Mouse (Mus musculus) adipocyte (in vitro differentiated cells): ENCODE data around the gene Rangap1.
"Not testable (repeated sequence)": the region's sequence is repeated elsewhere in the genome, so short reads cannot be mapped to it uniquely, and the experiment has no call there.

Experiments
- DNase-seq: peaks from one replicate; pipeline ENCODE4 v3.0.0-alpha.2; 2016; ENCODE audit warnings: low spot score

Rangap1 gene

DNA sequence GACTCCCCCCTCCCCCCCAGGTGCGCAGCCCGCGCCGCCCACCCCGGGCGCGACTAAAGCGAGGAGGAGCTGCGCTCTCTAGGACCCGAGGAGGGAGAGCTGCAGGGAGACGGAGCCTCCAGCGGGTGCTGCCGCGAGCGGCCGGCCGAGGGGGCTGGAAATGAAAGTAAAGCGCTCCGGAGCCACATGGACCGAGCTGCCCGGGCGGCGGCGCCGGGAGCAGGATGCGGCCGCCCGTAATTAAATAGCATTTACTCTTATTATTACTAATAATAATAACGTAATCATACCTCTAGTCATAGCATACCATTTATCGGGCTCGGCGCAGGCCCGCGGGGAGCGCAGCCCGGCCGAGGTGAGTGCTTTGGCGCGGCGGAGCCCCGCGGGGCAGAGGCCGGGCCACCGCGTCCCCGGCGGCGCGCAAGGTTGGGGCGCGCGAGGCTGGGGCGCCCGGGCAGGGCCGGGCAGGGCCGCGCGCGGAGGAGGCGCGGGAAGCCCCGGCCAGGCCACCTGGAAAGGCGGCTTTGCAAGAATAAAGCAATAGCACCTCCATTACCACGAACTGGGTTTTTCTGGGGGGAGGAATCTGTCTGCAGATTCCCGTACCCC, at the start of gene Rangap1, which contains the start of gene Zc3h7b:
Rangap1 (minus strand) TSS at position 539 of the 609 bp plus-strand sequence.
Zc3h7b (plus strand) TSS at position 66 of the 609 bp plus-strand sequence.
- DNase-seq = peak; percentile 70

DNA sequence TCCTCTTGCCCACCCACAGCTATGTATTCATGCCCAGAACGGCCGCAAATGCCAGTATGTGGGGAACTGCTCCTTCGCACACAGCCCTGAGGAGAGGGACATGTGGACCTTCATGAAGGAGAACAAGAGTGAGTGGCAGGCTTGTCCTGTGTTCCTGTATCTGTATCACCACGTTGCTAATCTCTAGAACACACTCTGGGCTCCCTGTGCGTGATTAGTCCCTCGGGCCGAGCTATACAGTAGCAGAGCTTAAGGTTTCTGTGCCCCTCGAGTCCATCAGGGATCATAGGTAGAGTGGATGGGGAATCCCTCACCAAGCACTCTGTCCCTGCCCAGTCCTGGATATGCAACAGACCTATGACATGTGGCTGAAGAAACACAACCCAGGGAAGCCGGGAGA, 47.1 kb upstream of the Rangap1 start:
- DNase-seq = no peak

DNA sequence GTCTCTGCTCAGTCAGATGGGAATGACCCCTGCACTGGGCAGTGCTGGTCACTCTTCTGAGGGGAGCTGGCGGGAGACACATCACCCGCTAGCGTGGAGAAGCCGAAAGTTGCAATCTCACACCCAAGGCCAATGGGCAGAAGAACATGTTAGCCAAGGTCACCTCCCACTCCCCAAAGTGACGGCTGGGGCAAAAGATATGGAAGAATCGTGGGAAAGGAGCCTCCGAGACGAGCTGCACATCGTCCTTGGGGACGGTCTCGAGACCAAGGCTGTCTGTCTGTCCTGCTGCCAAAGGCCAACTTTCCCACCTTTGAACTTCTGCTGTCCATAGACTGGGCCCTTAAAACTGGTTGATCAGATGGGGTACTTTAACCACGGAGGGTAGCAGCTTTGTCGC, 42.2 kb upstream of the Rangap1 start:
- no peak for DNase-seq

DNA sequence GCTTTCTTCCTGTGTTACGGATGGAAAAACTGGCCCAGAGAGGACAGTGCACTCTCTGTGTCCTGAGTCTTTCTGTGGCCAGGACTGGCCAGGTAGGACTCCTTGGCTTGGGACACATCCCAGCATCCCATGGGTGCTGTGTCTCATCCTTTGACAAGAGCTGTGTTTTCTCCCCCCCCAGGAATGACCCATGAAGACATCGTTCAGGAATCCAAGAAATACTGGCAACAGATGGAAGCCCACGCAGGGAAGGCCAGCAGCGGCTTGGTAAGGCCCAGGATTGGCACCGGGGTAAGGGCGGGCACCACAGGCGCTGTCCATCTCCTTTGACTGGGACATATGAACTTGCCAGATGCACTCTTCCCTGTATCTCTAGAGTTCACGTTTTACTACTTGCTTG, 40.4 kb upstream of the Rangap1 start:
- no peak for DNase-seq

DNA sequence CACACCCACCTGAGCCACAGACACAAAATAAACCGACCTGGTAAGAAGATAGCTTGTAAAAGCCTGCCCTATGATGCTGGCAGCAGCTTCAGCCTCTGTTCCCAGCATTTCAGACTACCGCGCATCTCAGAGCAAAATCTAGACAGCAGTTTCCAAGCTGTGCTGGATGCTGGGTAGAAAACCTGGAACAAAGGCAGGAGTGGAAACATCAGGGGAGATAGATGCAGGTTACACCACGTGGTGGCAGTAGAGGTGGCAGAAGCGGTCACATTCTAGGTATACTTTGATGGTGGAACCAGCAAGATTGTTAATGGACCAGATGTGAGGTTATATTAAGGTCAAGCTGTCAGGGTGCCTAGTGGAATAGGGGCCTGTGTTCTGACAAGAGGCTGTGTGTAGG, 39.4 kb upstream of the Rangap1 start:
- DNase-seq = no peak

DNA sequence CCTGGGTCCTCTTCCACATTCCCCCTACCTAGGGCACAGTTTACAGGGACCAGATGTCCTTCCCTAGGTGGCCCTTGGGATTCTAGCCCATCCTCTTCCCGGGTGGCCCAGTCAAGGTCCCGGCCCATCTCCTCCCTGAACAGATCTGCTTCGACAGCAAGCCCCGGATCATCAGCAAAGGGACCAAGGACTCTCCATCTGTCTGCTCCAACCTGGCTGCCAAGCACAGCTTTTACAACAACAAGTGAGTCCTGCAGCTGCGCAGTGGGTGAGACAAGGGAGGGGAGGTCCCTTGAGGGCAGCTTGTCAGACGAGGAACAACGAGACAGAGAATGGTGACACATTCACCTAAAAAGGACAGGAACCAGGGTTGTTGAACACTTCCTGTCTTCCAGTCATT, 36.5 kb upstream of the Rangap1 start:
- DNase-seq = no peak

DNA sequence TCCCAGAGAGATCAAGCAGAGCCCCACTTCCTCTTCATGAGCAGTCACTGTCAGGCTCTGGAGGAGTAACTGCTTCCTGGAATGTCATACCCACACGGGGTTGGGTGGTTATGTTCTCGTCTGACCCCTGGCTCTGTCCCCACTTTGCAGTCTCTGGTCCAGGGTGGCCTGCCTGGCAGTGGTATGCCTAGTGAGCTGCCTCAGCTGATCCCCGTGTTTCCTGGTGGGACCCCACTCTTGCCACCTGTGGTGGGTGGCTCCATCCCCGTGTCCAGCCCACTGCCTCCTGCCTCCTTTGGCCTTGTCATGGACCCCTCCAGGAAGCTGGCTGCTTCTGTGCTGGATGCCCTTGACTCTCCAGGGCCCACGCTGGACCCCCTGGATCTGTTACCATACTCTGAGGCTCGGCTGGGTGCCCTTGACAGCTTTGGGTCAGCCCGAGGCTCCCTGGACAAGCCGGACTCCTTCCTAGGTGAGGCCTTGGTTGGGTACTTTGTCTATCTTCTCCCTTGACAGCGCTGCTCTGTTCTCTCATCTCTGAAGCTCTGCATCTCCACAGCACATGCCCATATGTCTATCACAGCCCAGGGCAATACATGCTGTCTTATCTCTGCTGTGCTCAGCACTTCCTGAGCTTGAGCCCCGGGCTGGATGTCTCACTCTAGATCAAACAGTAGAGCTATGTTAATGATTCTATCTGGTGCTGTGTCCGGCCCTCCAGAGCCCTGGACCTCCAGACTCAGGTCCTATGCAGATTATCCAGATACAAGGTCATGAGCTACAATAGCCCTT, 31.5 kb upstream of the Rangap1 start:
- DNase-seq = no peak

DNA sequence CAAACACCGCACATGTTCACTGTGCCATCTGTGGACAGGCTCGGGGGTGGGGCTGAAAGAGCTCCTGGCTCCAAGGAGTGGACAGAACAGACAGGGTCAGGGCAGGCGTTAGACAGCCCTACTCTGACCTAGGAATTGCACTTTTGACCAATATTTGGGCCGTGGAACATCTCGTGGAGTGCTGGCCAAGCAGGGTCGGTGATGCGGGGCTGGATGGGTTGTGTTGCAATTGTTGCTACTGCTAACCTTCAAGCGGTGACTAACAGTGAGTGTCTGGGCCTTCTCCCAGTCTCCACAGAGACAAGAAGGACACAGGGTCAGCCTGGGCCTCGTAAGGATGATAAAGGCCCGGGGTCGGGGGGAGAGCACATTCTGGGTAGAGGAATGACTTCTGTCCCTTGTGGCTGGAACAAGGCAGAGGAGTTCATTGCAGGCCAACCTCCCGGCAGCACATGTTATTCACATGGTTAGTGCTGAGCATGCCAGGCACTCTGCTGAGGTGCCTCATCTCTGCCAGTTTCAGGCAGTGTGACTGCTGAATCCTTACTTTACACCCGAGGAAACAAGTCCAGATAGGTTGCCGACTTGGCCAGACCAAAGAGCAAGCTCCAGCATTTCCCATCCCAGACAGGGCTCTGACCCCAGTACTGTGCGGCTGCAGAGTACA, 29.3 kb upstream of the Rangap1 start:
- peak; percentile 76 for DNase-seq

DNA sequence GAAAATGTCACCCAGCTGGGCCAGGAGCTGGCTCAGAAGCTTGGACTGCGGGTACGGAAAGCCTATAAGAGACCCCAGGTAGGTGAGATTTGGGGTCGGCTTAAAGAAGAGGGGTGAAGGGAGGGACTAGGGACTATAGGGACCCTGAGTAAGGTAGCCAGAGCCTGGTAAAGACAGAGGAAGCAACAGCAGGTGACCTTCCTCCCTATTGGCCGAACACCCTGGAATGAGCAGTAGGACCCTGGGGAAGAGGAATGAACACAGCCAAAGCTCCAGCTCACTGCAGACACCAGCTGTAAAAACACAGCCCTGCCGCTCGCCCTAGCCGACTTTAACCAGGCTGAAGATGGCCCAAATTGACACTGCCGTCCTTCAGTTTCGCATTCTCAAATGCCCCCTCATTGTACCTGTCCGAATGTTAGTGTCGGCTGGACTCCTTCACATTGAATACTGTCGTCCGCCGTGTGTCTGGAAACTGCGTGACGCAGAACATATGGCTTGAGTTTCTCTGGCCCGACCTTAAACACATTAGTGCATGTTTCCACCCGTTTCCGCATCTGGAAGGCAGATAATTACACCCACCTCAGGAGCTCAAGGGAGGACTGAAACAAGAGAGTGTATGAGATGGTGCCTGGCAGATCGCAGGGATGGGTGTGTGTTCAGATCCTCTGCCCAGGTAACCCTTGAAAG, 27.2 kb upstream of the Rangap1 start:
- no peak for DNase-seq

DNA sequence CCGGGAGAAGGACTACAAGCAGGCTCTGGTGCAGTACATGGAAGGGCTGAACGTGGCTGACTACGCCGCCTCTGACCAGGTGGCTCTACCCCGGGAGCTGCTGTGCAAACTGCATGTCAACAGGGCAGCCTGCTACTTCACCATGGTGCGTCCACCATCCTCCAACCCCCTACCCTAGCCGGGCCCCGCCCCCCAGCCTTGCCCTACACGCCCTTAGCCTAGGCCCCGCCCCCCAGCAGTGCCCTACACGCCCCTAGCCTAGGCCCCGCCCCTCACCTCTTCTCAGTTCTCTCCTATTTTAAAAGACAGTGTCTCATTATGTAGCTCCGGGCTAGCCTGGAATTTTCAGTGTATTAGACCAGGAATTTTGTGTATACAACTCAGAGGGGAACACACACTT, 23.7 kb upstream of the Rangap1 start:
- no peak for DNase-seq

DNA sequence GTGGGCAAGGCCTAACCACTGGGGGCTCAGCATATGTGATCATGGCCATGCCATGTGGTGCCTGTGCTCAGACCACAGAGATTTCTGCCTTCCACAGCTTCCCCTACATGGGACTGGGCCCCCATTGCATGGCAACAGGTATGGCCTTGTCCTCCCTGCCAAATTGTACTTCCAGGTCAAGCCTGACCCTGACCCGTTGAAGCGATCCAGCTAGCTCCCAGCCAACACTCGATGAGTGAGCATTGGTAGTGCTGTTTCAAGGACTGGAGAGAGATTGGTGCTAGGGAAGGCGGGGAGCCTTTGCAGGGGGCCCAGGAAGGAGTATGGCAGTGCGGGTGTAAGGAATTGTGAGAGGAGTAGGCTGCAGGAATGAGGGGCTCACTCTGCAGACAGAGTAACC, 21.1 kb upstream of the Rangap1 start:
- DNase-seq = no peak

DNA sequence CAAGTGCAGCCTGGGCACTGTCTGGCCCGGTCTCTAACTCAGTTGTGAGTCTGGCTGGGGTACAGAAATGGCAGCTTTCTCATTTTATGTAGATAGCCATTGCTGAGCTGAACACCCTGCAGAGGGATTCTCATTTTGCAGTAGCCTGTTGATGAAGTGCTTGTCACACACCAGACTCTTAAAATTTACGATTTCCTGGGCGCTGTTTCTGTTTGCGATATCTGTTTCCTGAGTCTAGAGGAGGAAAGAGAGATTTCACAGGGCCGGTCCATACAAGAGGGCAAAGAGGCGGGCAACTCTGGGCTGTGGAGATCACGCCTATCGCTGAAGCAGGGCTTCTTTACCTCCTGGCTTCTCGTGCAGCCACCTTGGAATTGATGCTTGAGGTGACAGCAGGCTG, 20.3 kb upstream of the Rangap1 start:
- no peak for DNase-seq

DNA sequence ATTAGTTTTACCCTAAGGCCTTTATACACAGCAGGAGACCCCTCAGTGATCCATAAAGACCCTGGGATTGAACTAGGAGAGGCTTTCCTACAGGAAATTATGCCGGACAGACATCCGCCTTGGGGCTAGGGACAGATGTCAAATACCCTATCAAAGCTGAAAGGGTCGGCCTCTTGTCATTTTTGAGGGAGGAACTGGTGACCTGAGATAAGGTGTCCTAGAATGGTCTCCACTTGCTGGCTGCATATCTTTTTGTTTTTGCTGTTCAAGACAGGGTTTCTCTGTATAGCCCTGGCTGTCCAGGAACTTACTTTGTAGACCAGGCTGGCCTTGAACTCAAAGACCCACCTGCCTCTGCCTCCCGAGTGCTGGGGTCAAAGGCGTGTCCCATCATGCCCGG, 19.2 kb upstream of the Rangap1 start:
- DNase-seq = no peak

DNA sequence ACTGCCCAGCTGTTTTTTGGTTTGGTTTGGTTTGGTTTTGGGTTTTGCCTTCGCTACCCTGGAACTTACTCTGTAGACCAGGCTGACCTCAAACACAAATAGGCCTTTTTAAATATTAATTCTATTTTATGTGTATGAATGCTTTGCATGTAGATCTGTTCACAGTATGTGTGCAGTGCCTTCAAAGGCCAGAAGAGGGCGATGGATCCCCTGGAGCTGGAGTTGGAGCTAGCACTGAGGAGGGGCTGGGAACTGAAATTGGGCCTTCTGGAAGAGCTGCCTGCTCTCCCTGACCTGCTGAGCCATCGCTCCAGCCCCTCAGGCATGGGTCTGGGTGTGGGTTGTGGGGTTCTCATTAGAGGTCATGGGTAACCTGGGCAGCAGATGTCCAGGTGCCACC, 16.6 kb upstream of the Rangap1 start:
- DNase-seq = no peak

DNA sequence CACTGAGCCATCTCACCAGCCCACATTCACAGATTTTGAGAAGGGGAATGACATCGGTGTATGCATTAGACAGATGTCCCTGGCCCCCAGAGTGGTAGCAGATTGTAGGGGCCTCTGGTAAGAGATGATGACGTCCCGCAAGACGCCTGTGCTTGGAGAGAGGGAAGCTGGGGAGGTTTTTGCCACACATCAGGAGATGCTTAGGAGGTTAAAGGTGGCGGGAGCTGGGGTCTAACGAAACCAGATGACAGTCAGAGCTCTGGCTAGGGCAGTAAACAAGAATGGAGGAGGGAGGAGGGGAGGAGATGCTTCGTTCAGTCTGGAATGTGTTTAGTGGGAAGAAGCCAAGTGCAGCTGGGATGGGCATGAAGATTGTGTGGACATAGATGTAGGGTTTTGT, 16.1 kb upstream of the Rangap1 start:
- no peak for DNase-seq

DNA sequence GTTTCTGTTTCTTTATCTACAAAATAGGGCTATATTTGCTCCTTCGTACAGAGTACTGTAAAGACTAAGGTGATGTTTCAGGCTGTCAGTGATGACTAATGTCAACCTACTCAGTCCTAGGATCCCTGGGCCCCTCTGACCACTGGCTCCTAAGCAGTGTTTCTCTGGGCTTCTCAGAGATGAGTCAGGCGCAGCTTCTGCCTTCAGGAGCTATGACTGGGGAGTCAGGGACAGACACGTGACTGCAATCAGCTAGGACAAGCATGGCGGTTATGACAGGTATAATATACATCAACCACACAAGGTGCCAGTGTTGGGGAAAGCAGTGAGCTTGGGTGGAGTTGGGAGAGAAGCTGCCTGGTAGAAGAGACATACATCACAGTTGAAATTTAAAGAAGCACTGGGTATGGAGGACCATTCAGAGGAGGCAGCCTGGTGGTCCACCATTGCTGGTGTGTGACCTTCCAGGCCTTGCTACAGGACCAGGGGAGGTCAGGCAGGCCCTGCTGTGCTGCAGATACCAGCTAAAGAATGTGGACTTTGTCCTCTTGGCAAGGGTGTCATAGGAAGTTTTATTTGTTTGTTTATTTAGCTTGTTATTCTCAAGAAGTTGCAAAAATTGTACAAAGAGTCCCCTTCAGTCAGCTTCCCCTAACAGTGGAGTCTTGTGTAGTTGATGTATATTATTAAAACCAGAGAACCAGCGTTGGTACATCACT, 15.2 kb upstream of the Rangap1 start:
- peak; percentile 26 for DNase-seq

DNA sequence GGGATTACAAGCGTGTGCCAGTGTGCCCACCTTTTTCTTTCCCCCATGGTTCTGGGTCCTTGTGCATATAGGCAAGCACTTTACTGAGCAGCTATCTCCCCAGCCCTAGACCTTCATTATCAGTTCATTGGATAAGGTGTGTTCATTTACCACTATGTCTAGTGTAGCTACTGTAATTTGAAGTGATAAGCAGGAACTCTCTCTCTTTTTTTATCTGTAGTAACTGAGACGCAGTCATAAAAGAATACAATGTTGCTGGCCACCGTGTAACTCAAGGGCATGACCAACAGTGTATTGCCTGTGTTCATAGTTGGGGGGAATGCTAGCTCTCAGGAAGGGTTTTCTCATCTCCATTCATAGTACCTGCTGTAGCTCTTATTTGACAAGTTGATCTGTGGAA, 14.2 kb upstream of the Rangap1 start:
- DNase-seq = no peak

DNA sequence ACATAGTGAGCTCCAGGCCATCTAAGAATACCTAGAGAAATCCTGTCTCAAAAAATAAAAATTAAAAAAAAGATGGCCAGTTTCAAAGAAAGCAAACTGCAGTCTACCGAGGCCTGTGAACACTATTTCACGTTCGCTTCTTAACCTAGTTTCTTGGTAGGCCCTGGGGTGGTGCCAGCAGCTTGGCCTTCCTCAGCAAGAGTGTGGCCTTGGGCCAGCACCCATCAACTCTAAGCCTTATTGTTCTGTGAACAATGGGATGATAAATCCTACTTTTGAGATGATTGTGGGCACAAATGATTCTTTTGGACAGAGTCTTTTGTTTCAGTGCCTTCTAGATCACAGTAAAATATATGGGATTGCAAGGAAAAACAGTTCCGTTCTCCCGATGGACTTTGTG, 13.4 kb upstream of the Rangap1 start:
- peak; percentile 82 for DNase-seq

DNA sequence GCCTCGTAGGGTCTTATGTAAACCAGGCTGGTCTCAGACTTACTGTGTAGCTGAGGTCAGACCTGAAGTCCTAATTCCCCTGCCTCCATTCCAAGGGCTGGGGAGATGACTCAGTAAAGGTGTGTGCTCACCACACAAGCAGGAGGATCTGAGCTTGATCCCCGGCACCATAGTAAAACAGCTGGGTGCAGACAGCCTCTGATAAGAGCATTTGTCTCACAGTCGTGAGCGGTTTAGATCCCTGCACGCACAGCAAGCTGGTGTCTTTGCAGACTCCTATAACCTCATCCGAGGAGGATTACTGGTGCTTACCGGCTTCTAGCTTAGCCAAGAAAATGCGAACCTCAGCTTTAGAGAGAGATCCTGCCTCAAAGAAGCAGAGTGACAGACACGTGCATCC, 8.3 kb upstream of the Rangap1 start:
- no peak for DNase-seq

DNA sequence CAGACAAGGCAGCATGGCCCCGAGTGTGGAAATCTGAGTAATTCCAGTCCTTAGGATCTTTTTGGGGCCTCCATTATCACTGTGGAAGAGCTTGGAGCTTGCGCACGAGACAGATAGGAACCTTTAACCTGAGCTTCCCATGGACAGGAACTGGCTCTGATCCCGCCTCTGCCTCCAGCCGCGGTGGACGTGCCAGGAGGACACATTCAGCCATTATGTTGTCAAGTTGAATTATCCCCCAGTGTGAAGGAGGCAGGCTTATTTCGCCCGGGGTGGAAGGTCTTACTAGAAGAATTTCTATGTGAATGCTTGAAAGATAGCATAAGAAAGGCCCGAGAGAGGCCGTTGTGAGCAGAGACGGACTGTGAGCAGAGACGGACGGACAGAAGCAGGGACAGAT, 4.4 kb upstream of the Rangap1 start:
- DNase-seq = no peak

DNA sequence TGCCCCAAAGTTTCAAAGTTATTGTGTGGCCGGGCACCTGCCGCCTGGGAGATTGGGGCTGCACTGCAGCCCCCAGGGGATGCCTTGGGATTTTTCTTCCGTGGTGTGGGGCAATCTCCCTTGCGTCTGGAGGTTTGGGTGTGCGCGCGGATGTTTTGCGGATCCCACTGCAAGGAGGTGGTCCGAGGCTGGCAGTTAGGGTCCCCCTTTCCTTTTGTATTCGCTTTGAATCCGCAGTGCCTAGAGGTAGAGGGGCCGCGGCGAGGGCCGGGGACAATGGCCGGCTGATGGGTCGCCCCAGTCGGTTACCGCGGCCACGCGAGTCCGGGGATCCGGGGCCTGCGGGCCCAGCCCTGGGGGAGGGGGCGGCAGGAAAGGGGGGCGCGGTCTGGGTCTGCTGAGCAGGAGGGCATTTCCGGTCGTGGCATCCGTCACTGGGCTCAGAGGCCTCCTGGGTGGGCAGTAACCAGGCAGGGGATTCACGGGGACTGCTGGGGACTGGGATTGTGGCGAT, 328 bp upstream of the Rangap1 start:
- DNase-seq = peak; percentile 24

DNA sequence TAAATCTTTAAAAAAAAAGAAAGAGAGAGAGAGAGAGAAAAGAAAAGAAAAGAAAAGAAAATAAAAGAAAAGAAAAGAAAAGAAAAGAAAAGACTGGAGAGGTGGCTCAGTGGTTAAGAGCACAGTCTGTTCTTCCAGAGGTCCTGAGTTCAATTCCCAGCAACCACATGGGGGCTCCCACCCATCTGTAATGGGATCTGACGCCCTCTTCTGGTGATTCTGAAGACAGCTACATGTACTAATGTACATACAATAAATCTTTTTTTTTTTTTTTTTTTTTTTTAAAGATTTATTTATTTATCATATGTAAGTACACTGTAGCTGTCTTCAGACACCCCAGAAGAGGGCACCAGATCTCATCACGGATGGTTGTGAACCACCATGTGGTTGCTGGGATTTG, 3.0 kb downstream of the Rangap1 start:
- DNase-seq = not testable (repeated sequence)
